Mouse (Mus musculus): ENCODE measurements at regions not wholly inside any gene's neighbourhood (a gene's known extent, or its start where the extent isn't known, plus 50 kb on each side); places are given as distances from the start of the nearest gene placed in this dataset.

DNA sequence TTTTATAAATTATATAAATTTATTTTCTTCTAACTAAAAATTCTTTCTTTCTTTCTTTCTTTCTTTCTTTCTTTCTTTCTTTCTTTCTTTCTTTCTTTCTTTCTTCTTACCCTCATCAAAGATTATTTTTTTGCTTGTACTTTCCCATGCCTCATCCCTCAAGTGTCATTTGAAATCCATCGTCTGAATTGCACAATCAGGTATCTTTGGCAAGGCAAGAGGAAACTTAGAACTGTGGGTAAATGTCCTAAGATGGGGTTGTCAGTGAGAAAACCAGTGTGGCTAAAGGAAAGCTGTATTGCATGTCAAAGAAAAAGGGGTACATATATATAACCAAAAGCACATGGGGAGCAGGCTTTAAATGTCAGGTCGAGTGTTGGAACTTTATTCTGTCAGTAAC lies 109.1 kb upstream of the BC052040 start:
- TF ChIP-seq MAFK (IDR thresholded peaks at IDR 0.05; ENCODE audit: borderline replicate concordance, low read depth, low read length): no peak
- no peak for TF ChIP-seq GATA1 (IDR thresholded peaks at IDR 0.05; ENCODE audit: low read depth, low read length)
- no peak for TF ChIP-seq POLR2A (IDR thresholded peaks at IDR 0.05; ENCODE audit: control insufficient read depth in 1 of 2, insufficient read depth in 1 of 2, low read depth in 1 of 2, low read length in 2 of 2, poor library complexity in 1 of 2)
- TF ChIP-seq TBP (IDR thresholded peaks at IDR 0.05; ENCODE audit: low read depth, low read length): no peak
- TF ChIP-seq CTCF (IDR thresholded peaks at IDR 0.05 in 2 of 3, conservative IDR thresholded peaks at IDR 0.05 in 1 of 3; ENCODE audit: control insufficient read depth in 1 of 3, insufficient read depth in 1 of 3, low read depth in 2 of 3, low read length in 3 of 3, poor library complexity in 1 of 3, severe bottlenecking in 1 of 3): no peak
- TF ChIP-seq USF1 (IDR thresholded peaks at IDR 0.05; ENCODE audit: low read depth, low read length): no peak
- TF ChIP-seq MEF2A (IDR thresholded peaks at IDR 0.05; ENCODE audit: extremely low read depth, insufficient replicate concordance, low read depth, low read length, poor library complexity, severe bottlenecking): no peak
- no peak for TF ChIP-seq EP300 (IDR thresholded peaks at IDR 0.05; ENCODE audit: low read depth in 1 of 2, low read length in 2 of 2)

All from MEL (cell line).